Mouse (Mus musculus): Measurements from ENCODE around the gene Higd1c. TPM values are rescaled to one million over a fixed set of nuclear protein-coding genes. Genes with fewer than 3 reads are reported as not detected.
A peak's percentile ranks its signal among the peaks of the same experiment; 100 is the strongest.
"Not testable (repeated sequence)": the region's sequence is repeated elsewhere in the genome, so short reads cannot be mapped to it uniquely, and the experiment has no call there.

Gene Higd1c
- not detected for total RNA-seq (2021)
- long read RNA-seq, experiment 1 = 0 reads
- long read RNA-seq, experiment 2 = 0 reads

GRCm38 (mm10) chr15:100364242-100364641, at the start of gene Higd1c:
TSS of gene Higd1c (plus strand) at chr15:100364542.
- H3K4me3 ChIP-seq = no peak within 1 kb of the TSS
- no peak for DNase-seq (ENCODE audit: extremely low spot score in 1 of 2, low spot score in 2 of 2)
- intact Hi-C loops (cut with DNase I) = no loop called here
- TF ChIP-seq CTCF (IDR thresholded peaks at IDR 0.05) = no peak
- H3K27ac ChIP-seq = no peak within 1 kb of the TSS

GRCm38 (mm10) chr15:100318014-100318671, 46.2 kb upstream of the Higd1c start:
- intact Hi-C loops (cut with DNase I); H3K4me3 ChIP-seq; H3K27ac ChIP-seq; DNase-seq (ENCODE audit: extremely low spot score in 1 of 2, low spot score in 2 of 2): not testable (repeated sequence)

DNA sequence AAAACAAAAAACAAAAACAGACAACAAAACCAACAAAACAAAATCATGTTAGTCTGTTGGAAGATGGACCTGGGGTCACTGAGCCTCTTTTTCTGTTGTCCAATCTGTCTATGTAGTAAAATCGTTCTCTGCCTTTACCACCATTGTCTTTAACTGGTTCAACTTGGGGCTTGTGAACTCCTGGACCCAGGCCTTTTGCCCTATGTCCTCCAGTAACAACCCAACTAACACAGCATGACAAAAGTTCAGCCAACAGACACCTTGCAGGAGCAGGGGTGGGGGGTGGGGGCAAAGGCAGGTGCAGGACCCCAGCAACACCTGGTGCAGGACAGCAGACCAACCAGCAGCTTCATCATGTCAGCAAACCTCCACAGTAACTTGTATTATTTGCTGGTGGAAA, 44.5 kb upstream of the Higd1c start:
- H3K27ac ChIP-seq = no peak overlapping the region
- no peak overlapping the region for H3K4me3 ChIP-seq
- TF ChIP-seq CTCF (IDR thresholded peaks at IDR 0.05) = no peak
- intact Hi-C loops (cut with DNase I) = loop anchor here (5.0 kb wide), 1 partner anchor 283 kb away; the partner anchor contains the start of gene Dip2b
- no peak for DNase-seq (ENCODE audit: extremely low spot score in 1 of 2, low spot score in 2 of 2)

GRCm38 (mm10) chr15:100320295-100320905, 43.9 kb upstream of the Higd1c start:
- no peak for TF ChIP-seq CTCF (IDR thresholded peaks at IDR 0.05)
- no peak for DNase-seq (ENCODE audit: extremely low spot score in 1 of 2, low spot score in 2 of 2)
- Histone ChIP-seq H3K27ac (no peak overlapping the region), H3K4me3 (no peak overlapping the region)
- intact Hi-C loops (cut with DNase I) = loop anchor here (5.0 kb wide), 1 partner anchor 283 kb away; the partner anchor contains the start of gene Dip2b

GRCm38 (mm10) chr15:100321134-100321533, 43.2 kb upstream of the Higd1c start:
- TF ChIP-seq CTCF (IDR thresholded peaks at IDR 0.05) = peak; percentile 18
- DNase-seq (ENCODE audit: extremely low spot score in 1 of 2, low spot score in 2 of 2) = no peak
- Histone ChIP-seq H3K4me3 (no peak overlapping the region), H3K27ac (no peak overlapping the region)
- intact Hi-C loops (cut with DNase I) = loop anchor here (5.0 kb wide), 1 partner anchor 284 kb away; the partner anchor contains the start of gene Dip2b

GRCm38 (mm10) chr15:100324021-100324591, 40.2 kb upstream of the Higd1c start:
- intact Hi-C loops (cut with DNase I) = loop anchor here (5.0 kb wide), 1 partner anchor 287 kb away; the partner anchor contains the start of gene Dip2b
- H3K27ac ChIP-seq = peak overlapping the region; percentile 65
- TF ChIP-seq CTCF (IDR thresholded peaks at IDR 0.05) = no peak
- no peak for DNase-seq (ENCODE audit: extremely low spot score in 1 of 2, low spot score in 2 of 2)
- no peak overlapping the region for H3K4me3 ChIP-seq

DNA sequence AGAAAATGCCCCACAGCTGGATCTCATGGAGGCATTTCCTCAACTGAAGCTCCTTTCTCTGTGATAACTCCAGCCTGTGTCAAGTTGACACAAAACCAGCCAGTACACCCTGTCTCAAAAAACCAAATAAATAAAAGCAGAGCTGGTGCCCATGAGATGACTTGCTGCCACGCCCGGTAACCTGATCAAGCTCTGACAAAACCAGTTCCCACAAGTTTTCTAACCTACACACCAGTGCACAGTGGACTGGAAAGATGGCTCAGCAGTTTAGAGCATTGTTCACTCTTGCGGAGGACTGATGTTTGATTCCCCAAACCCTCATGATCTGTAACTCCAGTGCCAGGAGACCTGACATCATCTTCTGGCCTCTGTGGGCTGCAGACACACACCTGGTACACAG, 39.1 kb upstream of the Higd1c start:
- no peak for DNase-seq (ENCODE audit: extremely low spot score in 1 of 2, low spot score in 2 of 2)
- TF ChIP-seq CTCF (IDR thresholded peaks at IDR 0.05) = no peak
- Histone ChIP-seq H3K4me3 (no peak overlapping the region), H3K27ac (no peak overlapping the region)
- intact Hi-C loops (cut with DNase I) = no loop called here

GRCm38 (mm10) chr15:100328089-100328488, 36.3 kb upstream of the Higd1c start:
- intact Hi-C loops (cut with DNase I); H3K27ac ChIP-seq; H3K4me3 ChIP-seq; DNase-seq (ENCODE audit: extremely low spot score in 1 of 2, low spot score in 2 of 2): not testable (repeated sequence)

GRCm38 (mm10) chr15:100329336-100329735, 35.0 kb upstream of the Higd1c start:
- H3K4me3 ChIP-seq; DNase-seq (ENCODE audit: extremely low spot score in 1 of 2, low spot score in 2 of 2); H3K27ac ChIP-seq; intact Hi-C loops (cut with DNase I): not testable (repeated sequence)

DNA sequence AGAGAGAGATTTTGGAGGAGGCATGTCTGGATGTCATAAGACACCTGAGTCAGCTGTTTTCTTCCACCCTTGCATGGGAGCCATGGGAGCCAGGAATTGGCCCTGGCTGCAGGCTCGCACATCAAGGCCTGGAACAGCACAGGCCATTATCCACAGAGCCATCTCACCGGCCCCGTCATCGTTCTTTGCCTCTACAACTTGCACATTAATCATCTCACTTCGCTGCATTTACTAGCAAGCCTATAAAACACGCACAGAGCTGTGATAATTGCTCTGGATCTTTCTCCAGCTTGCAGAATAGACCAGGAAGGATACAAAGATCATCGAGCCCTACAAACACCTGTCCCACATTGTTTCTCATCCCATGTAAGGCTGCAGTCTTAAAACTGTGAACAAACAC, 33.6 kb upstream of the Higd1c start:
- DNase-seq (ENCODE audit: extremely low spot score in 1 of 2, low spot score in 2 of 2) = no peak
- intact Hi-C loops (cut with DNase I) = no loop called here
- TF ChIP-seq CTCF (IDR thresholded peaks at IDR 0.05) = no peak
- Histone ChIP-seq H3K4me3 (no peak overlapping the region), H3K27ac (no peak overlapping the region)

DNA sequence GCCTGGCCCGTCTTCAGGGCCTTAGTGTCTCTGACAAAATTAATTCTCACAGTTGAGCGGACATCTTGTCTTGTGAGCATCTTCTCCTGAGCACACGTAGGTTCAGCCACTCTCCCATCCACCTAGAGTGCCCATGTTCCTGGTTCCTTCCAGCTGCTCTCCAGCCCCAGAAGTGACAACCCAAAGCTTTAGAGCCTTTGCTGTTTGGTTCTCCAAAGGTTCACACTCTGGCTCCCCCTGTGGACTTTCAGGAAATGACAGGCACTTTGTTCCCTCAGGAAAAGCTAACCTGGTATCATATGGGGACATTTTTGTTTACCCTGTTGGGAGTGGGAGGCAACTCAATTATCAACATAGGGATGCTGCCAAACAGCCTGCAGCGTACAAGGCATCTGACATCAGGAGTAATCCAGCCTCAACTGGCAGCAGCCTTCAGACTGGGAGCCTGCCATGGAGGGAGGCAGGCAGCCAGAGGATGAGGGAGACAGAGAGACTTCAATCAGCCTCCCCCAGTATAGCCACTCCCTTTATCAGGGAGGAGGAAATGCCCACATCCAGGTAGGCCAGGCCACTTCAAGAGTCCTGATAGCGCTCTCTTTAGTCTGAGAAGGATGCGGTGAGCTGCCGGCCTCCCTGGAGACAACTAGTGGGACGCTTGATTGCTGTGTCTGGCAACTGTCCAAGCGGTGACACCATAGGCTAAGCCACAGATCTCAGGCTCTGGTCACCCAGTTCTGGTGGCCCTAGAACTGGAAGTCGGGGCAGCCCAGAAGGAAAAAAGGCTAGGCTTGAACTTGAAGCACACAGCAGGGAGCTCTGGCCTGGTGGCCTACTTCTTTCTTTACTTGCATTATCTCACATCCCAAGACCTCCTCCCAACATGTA, 32.0 kb upstream of the Higd1c start:
- DNase-seq (ENCODE audit: extremely low spot score in 1 of 2, low spot score in 2 of 2); intact Hi-C loops (cut with DNase I); H3K4me3 ChIP-seq; H3K27ac ChIP-seq: not testable (repeated sequence)
- TF ChIP-seq CTCF (IDR thresholded peaks at IDR 0.05) = peak; percentile 18
